Mouse (Mus musculus): ENCODE measurements around the gene Pgpep1l. TPM values are rescaled to one million over a fixed set of nuclear protein-coding genes. Genes with fewer than 3 reads are reported as not detected.

Gene Pgpep1l
- polyA plus RNA-seq, 1 experiment from 2014 or later = 0.18 TPM

DNA sequence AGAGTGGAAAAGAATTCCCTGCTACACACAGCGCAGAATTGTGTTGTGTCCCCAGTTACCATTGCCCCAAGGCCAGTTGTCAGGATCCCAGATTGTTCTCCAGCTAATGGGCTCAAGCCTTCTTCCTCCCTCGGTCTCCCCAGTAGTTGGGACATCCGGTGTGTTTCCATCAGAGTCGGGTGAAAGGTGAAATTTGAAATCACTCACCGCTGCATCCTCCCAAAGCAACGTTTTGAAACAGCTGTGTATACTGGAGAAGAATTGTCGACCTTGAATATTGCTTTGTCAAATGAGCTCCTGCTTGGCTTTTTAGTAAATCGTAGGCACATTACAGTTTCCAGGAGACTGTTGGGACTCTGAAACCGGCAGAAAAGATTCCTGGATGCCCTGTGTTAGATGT lies 10.9 kb upstream of the Pgpep1l start:
- 53% methylated on average over 9 of the region's 9 CpGs for WGBS
- H3K9me3 ChIP-seq (replicated peaks; ENCODE audit: low read length) = no peaks in the 10 kb centered on the region
- H3K36me3 ChIP-seq (ENCODE audit: insufficient read depth, low read length) = no peaks in the 10 kb centered on the region
- H3K4me1 ChIP-seq (replicated peaks; ENCODE audit: insufficient read depth, low read length) = peaks cover 10% of the 10 kb centered on the region
- no peak overlapping the region for H3K9ac ChIP-seq (ENCODE audit: low read depth, low read length)
- TF ChIP-seq CTCF (IDR thresholded peaks at IDR 0.05; ENCODE audit: low read depth) = no peak
- no peaks in the 10 kb centered on the region for H3K27me3 ChIP-seq (ENCODE audit: insufficient read depth, low read length)
- H3K4me2 ChIP-seq (ENCODE audit: low read length) = no peak overlapping the region
- ATAC-seq (replicated peaks; ENCODE audit: low FRiP score, low read depth) (no peak), DNase-seq (ENCODE audit: low spot score) (no peak)
- no peak overlapping the region for H3K4me3 ChIP-seq (replicated peaks; ENCODE audit: low read depth, low read length)
- H3K27ac ChIP-seq = no peak overlapping the region

DNA sequence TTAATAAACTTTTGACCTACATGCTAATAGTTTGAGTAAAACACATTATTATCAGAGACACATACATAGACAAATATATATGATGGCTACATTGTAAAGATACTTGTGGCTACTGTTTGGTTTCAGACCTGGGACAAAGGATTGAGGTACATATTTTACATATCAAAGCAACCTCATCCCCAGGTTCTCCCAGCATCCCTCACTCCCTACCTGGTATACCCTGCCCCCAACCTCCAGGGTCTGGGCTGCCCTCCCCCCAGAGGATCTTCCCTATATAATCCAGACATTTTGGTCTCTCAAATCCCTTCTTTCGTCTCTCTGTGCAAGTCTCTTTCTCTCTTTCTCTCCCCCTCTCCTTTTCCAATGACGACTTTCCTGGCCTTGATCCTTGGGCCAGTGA lies 10.2 kb upstream of the Pgpep1l start:
- no peak for ATAC-seq (replicated peaks; ENCODE audit: low FRiP score, low read depth)

DNA sequence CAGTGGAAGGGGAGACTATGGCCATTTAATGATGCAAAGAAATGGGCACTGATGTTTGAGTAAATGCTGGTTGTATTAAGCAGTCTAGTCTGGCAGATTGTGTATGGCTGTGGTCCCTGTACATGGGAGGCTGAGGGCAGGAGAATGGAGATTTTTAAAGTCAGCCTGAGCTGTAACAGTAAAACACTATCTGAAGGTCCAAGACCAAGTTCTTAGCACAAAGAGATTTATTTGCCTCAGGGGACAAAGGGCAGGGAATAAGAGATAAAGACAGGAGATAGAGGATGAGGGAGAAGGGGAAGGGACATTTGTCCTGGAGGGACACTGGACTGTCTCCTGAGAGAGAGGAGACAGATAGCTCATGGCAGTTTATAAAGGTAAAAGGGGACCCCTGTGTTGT lies 9.5 kb upstream of the Pgpep1l start, which contains the start of gene Fam169b:
TSS of gene Fam169b (plus strand) at position 325 of the 400 bp plus-strand sequence.
- Histone ChIP-seq H3K9ac (ENCODE audit: low read depth, low read length) (no peak within 1 kb of the TSS), H3K4me1 (replicated peaks; ENCODE audit: insufficient read depth, low read length) (peaks cover 10% of the 10 kb centered on the region), H3K9me3 (replicated peaks; ENCODE audit: low read length) (no peaks in the 10 kb centered on the region), H3K36me3 (ENCODE audit: insufficient read depth, low read length) (no peaks in the 10 kb centered on the region), H3K27ac (no peak within 1 kb of the TSS), H3K4me3 (replicated peaks; ENCODE audit: low read depth, low read length) (no peak within 1 kb of the TSS), H3K27me3 (ENCODE audit: insufficient read depth, low read length) (no peaks in the 10 kb centered on the region), H3K4me2 (ENCODE audit: low read length) (no peak within 1 kb of the TSS)
- DNase-seq (ENCODE audit: low spot score) = no peak
- ATAC-seq (replicated peaks; ENCODE audit: low FRiP score, low read depth) = no peak
- TF ChIP-seq CTCF (IDR thresholded peaks at IDR 0.05; ENCODE audit: low read depth) = no peak

More for the DNA sequence above, 10.2 kb upstream of the Pgpep1l start:
- H3K9ac ChIP-seq (ENCODE audit: low read depth, low read length) = no peak overlapping the region
- no peaks in the 10 kb centered on the region for H3K9me3 ChIP-seq (replicated peaks; ENCODE audit: low read length)
- H3K36me3 ChIP-seq (ENCODE audit: insufficient read depth, low read length) = no peaks in the 10 kb centered on the region
- H3K27ac ChIP-seq = no peak overlapping the region
- H3K27me3 ChIP-seq (ENCODE audit: insufficient read depth, low read length) = no peaks in the 10 kb centered on the region
- WGBS = 63% methylated on average over 2 of the region's 2 CpGs
- peaks cover 10% of the 10 kb centered on the region for H3K4me1 ChIP-seq (replicated peaks; ENCODE audit: insufficient read depth, low read length)
- DNase-seq (ENCODE audit: low spot score) = no peak
- TF ChIP-seq CTCF (IDR thresholded peaks at IDR 0.05; ENCODE audit: low read depth) = no peak
- H3K4me2 ChIP-seq (ENCODE audit: low read length) = no peak overlapping the region
- no peak overlapping the region for H3K4me3 ChIP-seq (replicated peaks; ENCODE audit: low read depth, low read length)

DNA sequence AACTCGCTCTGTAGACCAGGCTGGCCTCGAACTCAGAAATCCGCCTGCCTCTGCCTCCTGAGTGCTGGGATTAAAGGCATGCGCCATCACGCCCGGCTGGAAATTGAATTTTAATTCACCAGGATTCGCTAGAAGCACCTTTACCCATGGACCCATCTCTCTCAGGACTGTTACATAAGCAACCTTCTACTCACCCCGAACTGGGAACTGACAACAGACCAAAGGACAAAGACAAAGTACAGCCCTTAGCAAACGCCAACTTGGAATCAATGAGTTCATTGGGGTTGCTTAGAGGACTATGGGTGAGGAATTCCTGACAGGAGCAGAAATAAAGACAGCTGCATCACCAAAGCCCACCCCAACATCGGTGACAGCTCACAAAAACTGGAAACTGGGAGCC lies 8.6 kb upstream of the Pgpep1l start:
- WGBS = 94% methylated on average over 10 of the region's 10 CpGs
- Histone ChIP-seq H3K9me3 (replicated peaks; ENCODE audit: low read length) (no peaks in the 10 kb centered on the region), H3K4me2 (ENCODE audit: low read length) (no peak overlapping the region), H3K4me1 (replicated peaks; ENCODE audit: insufficient read depth, low read length) (peaks cover 10% of the 10 kb centered on the region), H3K27ac (no peak overlapping the region), H3K9ac (ENCODE audit: low read depth, low read length) (no peak overlapping the region), H3K4me3 (replicated peaks; ENCODE audit: low read depth, low read length) (no peak overlapping the region), H3K27me3 (ENCODE audit: insufficient read depth, low read length) (no peaks in the 10 kb centered on the region), H3K36me3 (ENCODE audit: insufficient read depth, low read length) (no peaks in the 10 kb centered on the region)
- no peak for TF ChIP-seq CTCF (IDR thresholded peaks at IDR 0.05; ENCODE audit: low read depth)
- ATAC-seq (replicated peaks; ENCODE audit: low FRiP score, low read depth) (no peak), DNase-seq (ENCODE audit: low spot score) (no peak)

DNA sequence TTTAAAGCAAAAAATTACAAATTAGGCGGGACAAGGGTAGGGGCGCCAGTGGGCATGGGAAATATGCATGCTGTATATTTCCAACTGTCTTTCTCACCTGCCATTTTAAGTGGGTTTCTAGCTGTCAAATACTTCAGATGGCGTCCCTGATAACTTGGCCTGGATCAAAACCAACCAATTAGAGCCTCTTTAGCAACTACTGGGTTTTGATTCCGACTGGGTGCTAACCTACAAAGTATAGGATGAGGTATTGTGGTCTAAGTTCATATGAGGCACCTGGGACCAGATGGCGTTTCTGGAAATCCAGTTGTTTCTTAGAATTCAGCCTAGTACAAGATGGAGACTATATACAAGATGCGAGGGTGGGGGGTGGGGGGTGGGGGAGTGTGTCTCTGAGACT lies 7.8 kb upstream of the Pgpep1l start:
- Histone ChIP-seq H3K4me1 (replicated peaks; ENCODE audit: insufficient read depth, low read length) (peaks cover 10% of the 10 kb centered on the region), H3K27ac (no peak overlapping the region), H3K36me3 (ENCODE audit: insufficient read depth, low read length) (no peaks in the 10 kb centered on the region), H3K9ac (ENCODE audit: low read depth, low read length) (no peak overlapping the region), H3K9me3 (replicated peaks; ENCODE audit: low read length) (no peaks in the 10 kb centered on the region), H3K27me3 (ENCODE audit: insufficient read depth, low read length) (no peaks in the 10 kb centered on the region), H3K4me3 (replicated peaks; ENCODE audit: low read depth, low read length) (no peak overlapping the region), H3K4me2 (ENCODE audit: low read length) (no peak overlapping the region)
- DNase-seq (ENCODE audit: low spot score) (no peak), ATAC-seq (replicated peaks; ENCODE audit: low FRiP score, low read depth) (no peak)
- WGBS = 93% methylated on average over 6 of the region's 6 CpGs
- TF ChIP-seq CTCF (IDR thresholded peaks at IDR 0.05; ENCODE audit: low read depth) = no peak

DNA sequence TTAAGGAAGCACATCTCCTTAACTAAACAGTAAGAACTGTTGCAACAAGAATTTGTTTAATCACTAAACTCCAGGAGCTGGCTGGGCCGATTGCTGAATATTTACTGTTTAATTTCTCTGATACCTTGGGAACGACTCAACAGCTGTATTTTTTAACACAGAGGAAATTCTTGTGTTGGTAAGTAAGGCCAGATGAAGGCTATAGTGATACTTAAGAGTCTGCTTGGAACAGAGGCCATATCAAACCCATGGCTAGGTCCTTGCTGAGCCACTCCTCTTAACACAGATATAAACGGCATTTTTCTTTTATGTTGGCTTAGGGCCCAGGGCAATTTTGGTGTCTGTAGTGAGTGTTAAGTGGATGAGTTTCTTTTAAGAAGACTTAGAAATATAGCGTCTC lies 6.5 kb upstream of the Pgpep1l start:
- Histone ChIP-seq H3K36me3 (ENCODE audit: insufficient read depth, low read length) (no peaks in the 10 kb centered on the region), H3K27me3 (ENCODE audit: insufficient read depth, low read length) (no peaks in the 10 kb centered on the region), H3K9me3 (replicated peaks; ENCODE audit: low read length) (no peaks in the 10 kb centered on the region), H3K4me3 (replicated peaks; ENCODE audit: low read depth, low read length) (no peak overlapping the region), H3K4me1 (replicated peaks; ENCODE audit: insufficient read depth, low read length) (no peaks in the 10 kb centered on the region), H3K4me2 (ENCODE audit: low read length) (no peak overlapping the region), H3K27ac (no peak overlapping the region), H3K9ac (ENCODE audit: low read depth, low read length) (no peak overlapping the region)
- DNase-seq (ENCODE audit: low spot score) (peak; percentile 50), ATAC-seq (replicated peaks; ENCODE audit: low FRiP score, low read depth) (no peak)
- TF ChIP-seq CTCF (IDR thresholded peaks at IDR 0.05; ENCODE audit: low read depth) = no peak
- WGBS = 49% methylated on average over 4 of the region's 4 CpGs

DNA sequence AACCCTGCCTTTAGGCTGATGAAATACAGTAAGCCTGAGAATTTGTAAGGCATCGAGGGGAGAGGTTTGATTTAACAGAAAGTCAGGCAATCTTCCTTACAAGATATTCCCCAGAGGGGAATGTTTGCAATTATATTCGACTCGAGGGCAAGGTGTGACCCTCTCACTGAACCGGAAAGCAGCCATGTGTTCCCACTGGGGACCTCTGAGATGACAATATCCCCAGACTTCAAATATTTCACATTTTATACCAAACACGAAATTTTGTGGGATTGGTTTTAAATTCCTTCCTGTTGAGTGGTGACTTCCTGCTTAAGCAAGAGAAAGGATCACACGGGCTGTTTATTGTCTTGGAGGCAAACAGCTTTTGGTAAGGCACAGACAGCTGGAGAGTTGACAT lies 2.7 kb upstream of the Pgpep1l start:
- ATAC-seq (replicated peaks; ENCODE audit: low FRiP score, low read depth) = no peak
- Histone ChIP-seq H3K27me3 (ENCODE audit: insufficient read depth, low read length) (no peaks in the 10 kb centered on the region), H3K9me3 (replicated peaks; ENCODE audit: low read length) (no peaks in the 10 kb centered on the region), H3K9ac (ENCODE audit: low read depth, low read length) (no peak overlapping the region), H3K4me3 (replicated peaks; ENCODE audit: low read depth, low read length) (no peak overlapping the region), H3K27ac (no peak overlapping the region), H3K4me1 (replicated peaks; ENCODE audit: insufficient read depth, low read length) (peaks cover 18% of the 10 kb centered on the region), H3K4me2 (ENCODE audit: low read length) (0 out of 2 replicates have a peak overlapping the region, but pooled peaks have one; percentile 4), H3K36me3 (ENCODE audit: insufficient read depth, low read length) (no peaks in the 10 kb centered on the region)
- DNase-seq (ENCODE audit: low spot score) = peak; percentile 66
- WGBS = 7% methylated on average over 6 of the region's 6 CpGs
- TF ChIP-seq CTCF (IDR thresholded peaks at IDR 0.05; ENCODE audit: low read depth) = no peak
